Mouse (Mus musculus) forebrain, embryonic 15.5 days (tissue): Measurements from ENCODE around the gene Ndufa7. TPM values are rescaled to one million over a fixed set of nuclear protein-coding genes. Genes with fewer than 3 reads are reported as not detected.

Source experiments
- ATAC-seq: fragments of 200-750 bp; cut with Nextera tagmentation; replicated peaks from 2 replicates; pipeline ENCODE4 v1.8.0; 2017; ENCODE audit warnings: mild to moderate bottlenecking, moderate TSS enrichment, moderate library complexity
- H3K27ac ChIP-seq: fragments of 300-500 bp; sonication (generic); replicated peaks from 2 replicates; pipeline ENCODE4 v1.5.1; 2015; ENCODE audit warnings: mild to moderate bottlenecking, inconsistent platforms
- H3K27me3 ChIP-seq: fragments of 300-500 bp; sonication (generic); 2 replicates; pipeline ENCODE4 v1.6.1; 2015; ENCODE audit warnings: inconsistent platforms
- H3K36me3 ChIP-seq: fragments of 300-500 bp; sonication (generic); 2 replicates; pipeline ENCODE4 v1.6.1; 2015; ENCODE audit warnings: mild to moderate bottlenecking, inconsistent platforms
- H3K4me1 ChIP-seq: fragments of 300-500 bp; sonication (generic); 2 replicates; pipeline ENCODE4 v1.6.1; 2015; ENCODE audit warnings: inconsistent platforms
- H3K4me2 ChIP-seq: fragments of 300-500 bp; sonication (generic); replicated peaks from 2 replicates; pipeline ENCODE4 v1.6.1; 2015; ENCODE audit warnings: mild to moderate bottlenecking, inconsistent platforms
- H3K4me3 ChIP-seq: fragments of 300-500 bp; sonication (generic); 2 replicates; pipeline ENCODE4 v1.5.1; 2015; ENCODE audit warnings: mild to moderate bottlenecking, inconsistent platforms
- H3K9ac ChIP-seq: fragments of 300-500 bp; sonication (generic); replicated peaks from 2 replicates; pipeline ENCODE4 v1.6.1; 2015; ENCODE audit warnings: mild to moderate bottlenecking, inconsistent platforms
- H3K9me3 ChIP-seq: fragments of 300-500 bp; sonication (generic); 2 replicates; pipeline ENCODE4 v1.6.1; 2016; ENCODE audit warnings: inconsistent platforms
- WGBS: fragments of 180-500 bp; shearing (Covaris S2); methylation state at CpG from one replicate; pipeline ENCODE4 v1.1.7; 2015; ENCODE audit warnings: mixed read lengths; 5-methylcytosine and 5-hydroxymethylcytosine counted together
- polyA plus RNA-seq: library from polyadenylated mRNA; unstranded; fragments of >200 nt; fragmentation: Nextera tagmentation; extraction: Ambion mirVana; gene quantifications from 2 replicates; pipeline ENCODE4 v1.2.1, GENCODE M21; 2015

Ndufa7 gene
- polyA plus RNA-seq, 1 experiment from 2014 or later: 417 TPM

GRCm38 (mm10) chr17:33788732-33789131 lies 35.6 kb upstream of the Ndufa7 start:
- H3K9me3 ChIP-seq: no peaks in the 10 kb centered on the region
- H3K27me3 ChIP-seq: no peaks in the 10 kb centered on the region
- no peaks in the 10 kb centered on the region for H3K4me1 ChIP-seq
- H3K27ac ChIP-seq: no peak overlapping the region
- H3K36me3 ChIP-seq: no peaks in the 10 kb centered on the region
- ATAC-seq: no peak
- WGBS: 88% methylated on average over 4 of the region's 4 CpGs
- H3K4me3 ChIP-seq: no peak overlapping the region
- H3K9ac ChIP-seq: no peak overlapping the region
- no peak overlapping the region for H3K4me2 ChIP-seq

- no peaks in the 10 kb centered on the region for H3K4me1 ChIP-seq
- 40% methylated on average over 3 of the region's 3 CpGs for WGBS
- no peaks in the 10 kb centered on the region for H3K9me3 ChIP-seq
- H3K27me3 ChIP-seq: no peaks in the 10 kb centered on the region
- no peak overlapping the region for H3K4me3 ChIP-seq
- no peak overlapping the region for H3K27ac ChIP-seq
- no peak overlapping the region for H3K4me2 ChIP-seq
- no peak overlapping the region for H3K9ac ChIP-seq
- ATAC-seq: no peak
- H3K36me3 ChIP-seq: no peaks in the 10 kb centered on the region
Measured at GRCm38 (mm10) chr17:33798306-33798705, 26.1 kb upstream of the Ndufa7 start.

- Histone ChIP-seq H3K4me2 (no peak overlapping the region), H3K4me1 (no peaks in the 10 kb centered on the region), H3K36me3 (no peaks in the 10 kb centered on the region), H3K9ac (no peak overlapping the region), H3K27ac (no peak overlapping the region), H3K9me3 (no peaks in the 10 kb centered on the region), H3K27me3 (no peaks in the 10 kb centered on the region), H3K4me3 (no peak overlapping the region)
- ATAC-seq: no peak
- WGBS: 73% methylated on average over 1 of the region's 1 CpGs
Measured at GRCm38 (mm10) chr17:33799277-33799676, 25.1 kb upstream of the Ndufa7 start.

GRCm38 (mm10) chr17:33802221-33802620 lies 22.2 kb upstream of the Ndufa7 start:
- no peak overlapping the region for H3K4me2 ChIP-seq
- H3K9me3 ChIP-seq: no peaks in the 10 kb centered on the region
- no peak for ATAC-seq
- H3K27me3 ChIP-seq: no peaks in the 10 kb centered on the region
- WGBS: 9% methylated on average over 2 of the region's 2 CpGs
- no peak overlapping the region for H3K9ac ChIP-seq
- no peak overlapping the region for H3K4me3 ChIP-seq
- no peaks in the 10 kb centered on the region for H3K36me3 ChIP-seq
- H3K4me1 ChIP-seq: no peaks in the 10 kb centered on the region
- H3K27ac ChIP-seq: no peak overlapping the region

GRCm38 (mm10) chr17:33804205-33804604 lies 20.2 kb upstream of the Ndufa7 start:
- Histone ChIP-seq H3K27ac (no peak overlapping the region), H3K9me3 (no peaks in the 10 kb centered on the region), H3K27me3 (no peaks in the 10 kb centered on the region; the same call in 1 of the 2 replicates), H3K4me2 (no peak overlapping the region), H3K4me1 (no peaks in the 10 kb centered on the region), H3K4me3 (no peak overlapping the region), H3K9ac (no peak overlapping the region), H3K36me3 (no peaks in the 10 kb centered on the region)
- WGBS: 63% methylated on average over 4 of the region's 4 CpGs
- ATAC-seq: no peak

- WGBS: 59% methylated on average over 1 of the region's 1 CpGs
- no peak overlapping the region for H3K27ac ChIP-seq
- no peak overlapping the region for H3K9ac ChIP-seq
- H3K4me3 ChIP-seq: no peak overlapping the region
- no peaks in the 10 kb centered on the region for H3K4me1 ChIP-seq
- H3K4me2 ChIP-seq: no peak overlapping the region
- H3K9me3 ChIP-seq: no peaks in the 10 kb centered on the region
- H3K27me3 ChIP-seq: no peaks in the 10 kb centered on the region; the same call in 1 of the 2 replicates
- no peak for ATAC-seq
- no peaks in the 10 kb centered on the region for H3K36me3 ChIP-seq
Measured at GRCm38 (mm10) chr17:33804745-33805144, 19.6 kb upstream of the Ndufa7 start.

- no peak for ATAC-seq
Measured at GRCm38 (mm10) chr17:33807181-33807888, 17.0 kb upstream of the Ndufa7 start.

GRCm38 (mm10) chr17:33808192-33808591 lies 16.2 kb upstream of the Ndufa7 start:
- ATAC-seq: no peak
- no peak overlapping the region for H3K4me3 ChIP-seq
- WGBS: 35% methylated on average over 10 of the region's 10 CpGs
- no peaks in the 10 kb centered on the region; the same call in 1 of the 2 replicates for H3K27me3 ChIP-seq
- no peaks in the 10 kb centered on the region for H3K9me3 ChIP-seq
- no peak overlapping the region for H3K9ac ChIP-seq
- H3K4me1 ChIP-seq: peaks cover 5% of the 10 kb centered on the region; the same call in 1 of the 2 replicates
- H3K27ac ChIP-seq: no peak overlapping the region
- no peak overlapping the region for H3K4me2 ChIP-seq
- no peaks in the 10 kb centered on the region for H3K36me3 ChIP-seq

More at GRCm38 (mm10) chr17:33807181-33807888, 17.0 kb upstream of the Ndufa7 start:
- Histone ChIP-seq H3K36me3 (no peaks in the 10 kb centered on the region), H3K4me2 (no peak overlapping the region), H3K27ac (no peak overlapping the region), H3K4me3 (no peak overlapping the region), H3K4me1 (peaks cover 5% of the 10 kb centered on the region; the same call in 1 of the 2 replicates), H3K9me3 (no peaks in the 10 kb centered on the region), H3K9ac (no peak overlapping the region), H3K27me3 (no peaks in the 10 kb centered on the region; the same call in 1 of the 2 replicates)
- WGBS: 65% methylated on average over 8 of the region's 9 CpGs

GRCm38 (mm10) chr17:33810334-33811141 lies 13.8 kb upstream of the Ndufa7 start, which contains the start of gene Kank3:
Kank3 (plus strand) TSS chr17:33810519.
- no peaks in the 10 kb centered on the region; the same call in 1 of the 2 replicates for H3K27me3 ChIP-seq
- H3K36me3 ChIP-seq: no peaks in the 10 kb centered on the region
- ATAC-seq: peak; percentile 99
- peak within 1 kb of the TSS; percentile 68 for H3K4me2 ChIP-seq
- no peak within 1 kb of the TSS for H3K27ac ChIP-seq
- 1% methylated on average over 36 of the region's 36 CpGs for WGBS
- peak within 1 kb of the TSS; percentile 47 for H3K4me3 ChIP-seq
- H3K9me3 ChIP-seq: no peaks in the 10 kb centered on the region
- peaks cover 5% of the 10 kb centered on the region; the same call in 1 of the 2 replicates for H3K4me1 ChIP-seq
- H3K9ac ChIP-seq: peak within 1 kb of the TSS; percentile 40

GRCm38 (mm10) chr17:33811142-33811516 lies 13.2 kb upstream of the Ndufa7 start:
- Histone ChIP-seq H3K9ac (no peak overlapping the region), H3K27ac (no peak overlapping the region)
- no peak for ATAC-seq

GRCm38 (mm10) chr17:33812475-33812874 lies 11.9 kb upstream of the Ndufa7 start:
- ATAC-seq: no peak
- Histone ChIP-seq H3K4me3 (no peak overlapping the region), H3K9me3 (no peaks in the 10 kb centered on the region), H3K27me3 (no peaks in the 10 kb centered on the region; the same call in 1 of the 2 replicates), H3K27ac (no peak overlapping the region), H3K9ac (no peak overlapping the region), H3K4me2 (no peak overlapping the region), H3K4me1 (peaks cover 11% of the 10 kb centered on the region), H3K36me3 (no peaks in the 10 kb centered on the region)
- WGBS: 51% methylated on average over 3 of the region's 3 CpGs

More at GRCm38 (mm10) chr17:33811142-33811516, 13.2 kb upstream of the Ndufa7 start:
- Histone ChIP-seq H3K4me1 (peaks cover 5% of the 10 kb centered on the region; the same call in 1 of the 2 replicates), H3K36me3 (no peaks in the 10 kb centered on the region), H3K4me2 (peak overlapping the region; percentile 68), H3K9me3 (no peaks in the 10 kb centered on the region), H3K27me3 (no peaks in the 10 kb centered on the region; the same call in 1 of the 2 replicates), H3K4me3 (peak overlapping the region; percentile 47)
- WGBS: 35% methylated on average over 7 of the region's 7 CpGs

- Histone ChIP-seq H3K9ac (no peak overlapping the region), H3K4me2 (no peak overlapping the region), H3K27me3 (no peaks in the 10 kb centered on the region; the same call in 1 of the 2 replicates), H3K4me3 (no peak overlapping the region), H3K4me1 (peaks cover 14% of the 10 kb centered on the region), H3K27ac (no peak overlapping the region), H3K36me3 (no peaks in the 10 kb centered on the region), H3K9me3 (no peaks in the 10 kb centered on the region)
- 75% methylated on average over 4 of the region's 4 CpGs for WGBS
- no peak for ATAC-seq
Measured at GRCm38 (mm10) chr17:33812990-33813389, 11.4 kb upstream of the Ndufa7 start.
